Mouse (Mus musculus) hindlimb bud, embryonic 11.5 days (tissue): ENCODE data around the gene Nek6.

Experiments used
- DNase-seq: peaks from one replicate; pipeline ENCODE4 v3.0.0-alpha.2; 2012; ENCODE audit warnings: low read depth, low spot score; ENCODE audit errors: extremely low spot score

Gene Nek6

DNA sequence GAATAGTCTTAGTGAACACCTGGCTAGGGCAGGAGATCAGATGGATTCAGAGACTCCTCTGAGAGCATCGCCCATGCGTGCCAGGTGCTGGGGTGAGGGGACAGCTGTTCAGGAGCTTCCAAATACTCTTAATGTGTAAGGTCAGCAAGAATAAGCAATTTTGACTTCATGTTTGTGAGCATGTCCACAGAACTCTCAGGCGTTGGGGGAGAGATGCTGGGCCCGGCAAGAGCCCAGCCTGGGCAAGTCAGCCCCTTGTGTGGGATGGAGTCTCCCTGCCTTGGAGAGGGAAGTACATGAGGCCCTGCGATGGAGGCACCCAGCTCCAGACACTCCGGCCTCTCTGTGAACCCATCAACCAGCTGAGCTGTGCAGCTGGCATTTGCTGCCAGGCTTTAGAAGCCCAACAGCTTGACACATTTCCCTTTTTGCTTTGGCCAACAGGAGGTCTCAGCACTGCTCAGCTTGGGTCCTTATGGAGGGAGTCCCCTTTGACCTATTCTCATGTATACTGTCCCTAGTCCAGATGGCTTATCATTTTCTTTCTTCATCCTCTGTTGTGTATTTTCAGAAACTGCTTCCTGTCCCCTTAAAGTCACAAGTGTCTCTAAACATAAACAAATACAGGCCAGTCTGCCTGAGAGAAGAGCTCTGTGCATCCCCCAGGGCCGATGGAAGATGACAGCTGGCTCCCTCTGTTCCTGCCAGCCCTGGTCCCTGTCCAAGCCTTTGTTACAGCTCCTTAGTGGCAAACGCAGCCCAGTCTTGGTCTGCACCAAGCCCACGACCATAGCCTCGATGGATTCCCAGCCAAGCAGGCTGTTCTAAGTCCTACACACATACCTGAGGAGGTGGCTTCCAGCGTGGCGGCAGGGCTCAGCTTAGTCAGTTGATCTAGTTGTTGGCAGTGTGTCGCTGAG is 67.4 kb downstream of the Nek6 start:
- DNase-seq, result no peak

DNA sequence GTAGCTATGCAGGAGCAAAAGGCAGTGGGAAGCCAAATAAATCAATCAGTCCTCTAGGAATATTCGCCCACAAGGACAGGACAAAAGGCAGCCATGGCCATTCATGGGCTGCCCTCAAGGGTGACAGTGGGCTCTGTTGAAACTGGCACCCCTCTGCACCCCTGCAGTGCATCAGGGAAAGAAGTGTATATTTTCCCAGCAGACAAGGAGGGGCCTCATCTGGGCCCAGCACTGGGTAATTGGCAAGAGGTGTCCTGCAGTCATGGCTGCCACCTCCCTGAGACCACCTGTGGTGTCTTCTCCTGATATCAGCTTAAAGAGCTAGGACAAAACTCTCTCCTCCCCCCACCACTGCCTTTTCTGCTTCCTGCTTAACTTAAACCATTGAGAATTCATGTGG is 68.1 kb downstream of the Nek6 start:
- DNase-seq, result no peak

DNA sequence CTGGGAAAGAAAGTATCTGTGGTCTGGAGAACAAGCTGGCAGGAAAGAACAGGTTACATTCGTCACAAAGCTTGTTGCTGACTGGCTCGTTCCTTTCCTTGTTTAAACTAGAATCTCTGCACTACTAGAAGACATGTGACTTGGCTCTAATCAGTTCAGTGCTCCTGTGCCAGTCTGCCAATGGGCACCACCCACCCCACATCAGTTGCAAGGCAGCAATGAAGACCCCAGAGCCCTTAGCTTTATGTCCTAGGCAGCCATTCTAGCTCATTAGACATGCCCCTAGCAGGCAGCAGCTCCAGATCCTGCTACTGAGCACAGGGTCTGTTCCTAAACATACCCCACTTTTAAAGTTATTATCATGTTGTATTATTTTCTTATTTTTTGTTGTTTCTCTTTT is 72.5 kb downstream of the Nek6 start:
- DNase-seq, result no peak

DNA sequence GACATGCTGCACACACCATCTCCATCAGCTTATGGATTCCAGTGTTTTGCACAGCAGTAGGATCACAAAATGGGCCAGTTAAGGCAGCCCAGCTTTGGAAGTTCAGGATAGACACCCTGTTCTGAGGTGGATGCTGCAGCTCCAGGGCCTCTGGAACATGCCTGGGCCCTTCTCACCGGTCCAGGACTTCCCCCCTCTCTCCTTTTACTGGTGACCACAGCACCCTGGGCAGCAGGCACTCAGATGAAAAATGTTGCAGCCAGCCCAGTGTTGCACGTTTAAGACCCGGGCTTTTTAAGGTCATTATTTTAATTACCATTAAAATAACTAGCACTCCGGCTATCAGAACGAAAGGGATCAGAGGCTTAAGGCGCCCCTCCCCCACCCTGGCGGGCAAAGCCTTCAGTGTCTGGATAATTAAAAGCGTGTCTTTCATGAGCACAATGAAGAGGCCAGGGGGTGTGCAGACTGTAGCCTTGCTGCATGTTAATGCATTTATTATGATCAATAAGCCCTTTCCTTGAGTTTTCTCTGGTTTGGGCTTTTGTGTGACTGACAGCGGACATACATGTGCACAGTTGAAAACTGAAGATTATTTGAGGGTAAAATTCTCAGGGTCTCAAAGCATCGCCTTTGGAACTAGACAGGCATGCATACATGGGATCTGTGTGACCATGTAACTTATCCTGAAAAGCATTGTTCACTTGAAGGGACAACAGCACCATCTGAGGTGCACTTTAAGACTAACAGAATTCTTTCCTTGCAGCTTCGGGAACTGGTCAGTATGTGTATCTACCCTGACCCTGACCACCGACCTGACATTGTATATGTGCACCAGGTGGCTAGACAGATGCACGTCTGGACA is 73.3 kb downstream of the Nek6 start:
- no peak for DNase-seq

DNA sequence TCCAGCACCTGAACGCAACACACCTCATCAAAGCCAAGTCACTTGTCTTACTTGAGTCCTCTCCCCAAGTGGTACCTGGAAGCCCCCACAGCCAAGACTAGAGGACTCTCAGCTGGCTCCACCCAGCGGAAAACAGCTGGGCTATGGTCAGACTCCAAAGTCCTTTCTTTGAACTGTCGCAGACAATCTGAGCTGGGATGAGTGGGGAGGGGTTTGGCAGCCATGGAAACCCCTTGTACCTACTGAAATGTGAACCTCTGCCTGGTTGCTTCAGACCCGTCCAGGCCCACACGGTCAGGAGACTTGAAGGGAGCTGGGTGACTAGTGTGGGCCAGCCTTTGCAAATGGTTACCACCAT is 73.9 kb downstream of the Nek6 start:
- DNase-seq, result no peak

DNA sequence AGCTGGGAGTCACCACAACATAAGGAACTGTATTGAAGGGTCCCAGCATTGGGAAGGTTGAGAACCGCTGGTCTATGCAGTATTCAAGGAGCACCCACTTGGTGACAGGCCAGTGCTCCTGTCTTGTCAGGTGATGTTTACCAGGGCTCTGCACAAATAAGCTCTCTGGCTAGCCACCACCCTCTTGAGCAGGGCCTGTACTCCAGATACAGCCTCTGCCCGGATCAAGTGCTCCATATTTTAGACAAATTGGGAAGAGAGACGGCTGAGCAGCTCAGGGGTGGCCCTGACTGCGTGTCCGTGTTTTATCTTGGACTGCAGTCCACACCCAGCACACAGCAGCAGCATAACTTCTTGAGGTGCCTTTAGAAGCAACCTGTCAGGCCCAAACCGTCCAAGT is 75.3 kb downstream of the Nek6 start:
- DNase-seq, result no peak

DNA sequence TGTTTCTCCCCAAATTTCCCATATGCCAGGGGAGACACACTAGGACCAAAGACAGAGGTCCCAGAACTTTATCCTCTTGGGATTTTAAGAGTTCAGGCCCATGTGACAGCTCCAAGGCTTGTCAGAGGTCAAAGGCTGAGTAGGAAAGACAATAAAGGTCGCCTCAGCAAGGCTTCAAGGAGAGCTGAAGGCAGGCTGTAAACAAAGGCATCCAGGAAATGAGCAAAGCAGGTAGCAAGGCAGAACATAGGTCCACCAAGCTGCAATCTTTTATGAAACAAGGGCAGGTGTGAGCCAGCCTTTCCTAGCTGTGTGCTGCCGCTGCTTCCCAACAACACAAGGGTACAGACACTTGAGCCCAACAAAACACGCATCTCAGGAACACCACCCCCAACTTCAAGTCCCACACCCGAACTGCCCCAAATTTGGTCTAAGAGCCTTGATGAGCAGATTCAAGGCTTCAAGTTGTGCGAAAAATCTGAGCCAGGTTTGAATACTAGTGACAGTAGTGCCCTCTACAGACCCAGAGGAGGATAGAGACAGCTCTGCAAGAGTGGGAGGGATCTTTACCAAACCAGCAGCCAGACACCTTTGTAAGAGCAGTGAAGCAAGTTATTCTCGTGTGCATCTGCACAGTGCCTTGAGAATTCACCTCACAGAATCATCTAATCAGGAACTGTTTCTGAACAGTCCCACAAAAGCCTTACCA is 80.5 kb downstream of the Nek6 start:
- DNase-seq, result no peak

DNA sequence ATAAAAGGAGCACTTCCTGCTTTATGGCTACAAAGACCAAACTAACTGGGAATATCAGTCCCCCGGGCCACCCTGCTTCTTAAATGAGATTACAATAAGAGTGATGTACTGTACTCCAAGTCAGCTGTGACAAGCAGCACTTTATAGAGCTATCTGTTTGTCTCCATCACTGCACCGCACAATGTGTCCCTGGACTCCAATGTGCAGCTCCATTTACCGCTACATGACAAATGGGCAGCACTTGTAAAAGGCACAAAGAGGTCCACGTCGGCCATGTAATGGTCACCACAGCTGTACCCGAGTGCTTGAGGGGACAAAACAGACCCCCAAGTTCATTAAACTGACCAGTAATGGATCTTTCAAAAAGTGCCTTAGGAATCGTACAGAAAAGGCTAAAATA is 83.4 kb downstream of the Nek6 start:
- DNase-seq, result no peak

DNA sequence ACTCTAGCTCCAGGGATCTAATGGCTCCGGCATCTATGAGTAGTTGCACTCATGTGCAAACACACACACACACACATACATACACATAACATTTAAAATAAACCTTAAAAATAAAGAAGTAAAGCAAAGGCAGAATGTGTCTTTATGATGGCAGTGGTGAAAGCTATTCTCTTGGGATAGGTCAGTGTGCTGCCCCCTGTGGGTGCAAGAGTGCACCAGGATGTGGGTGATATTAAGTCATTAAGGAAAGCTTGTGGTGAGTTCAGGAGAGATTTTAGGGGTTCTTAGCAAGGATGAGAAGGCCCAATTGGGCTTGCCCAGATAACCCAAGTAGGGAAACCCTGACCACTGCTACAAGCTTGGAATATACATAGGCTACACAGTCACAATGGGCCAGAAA is 86.5 kb downstream of the Nek6 start:
- no peak for DNase-seq

DNA sequence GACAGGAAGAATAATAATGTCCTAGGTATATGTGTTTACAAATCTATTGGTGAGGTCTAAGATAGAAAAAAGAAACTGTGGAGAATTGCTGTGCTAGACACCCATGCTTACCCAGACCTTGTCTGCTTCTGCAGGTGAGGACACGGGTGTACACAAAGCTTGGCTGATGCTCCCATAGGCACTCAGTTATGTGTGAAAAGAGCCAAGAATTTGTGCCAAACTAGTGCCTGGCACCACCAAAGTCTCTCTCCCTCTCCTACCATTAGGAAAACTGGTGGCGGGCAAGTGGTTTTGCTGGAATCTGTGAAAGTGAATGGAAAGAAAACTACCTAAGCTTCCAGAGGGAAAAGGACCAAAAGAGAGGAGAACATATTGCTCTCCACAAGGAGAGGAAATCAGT is 87.0 kb downstream of the Nek6 start:
- no peak for DNase-seq

DNA sequence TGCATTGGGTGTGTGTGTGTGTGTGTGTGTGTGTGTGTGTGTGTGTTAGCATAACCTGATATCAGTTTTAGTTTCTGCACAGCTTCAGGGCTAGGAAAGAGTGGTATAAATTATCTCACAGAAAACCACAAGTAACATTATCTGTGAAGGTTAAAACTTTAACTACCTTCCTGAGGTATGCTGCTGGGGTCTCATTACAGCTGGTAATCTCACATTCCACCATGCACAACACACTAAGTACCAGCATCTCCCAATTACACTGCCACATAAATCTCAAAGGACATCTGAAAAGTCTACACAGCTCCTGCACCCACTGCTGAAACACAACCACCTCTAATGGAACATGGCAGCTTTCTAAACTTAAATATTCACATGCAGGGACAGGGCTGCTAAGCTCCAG is 89.4 kb downstream of the Nek6 start:
- no peak for DNase-seq

DNA sequence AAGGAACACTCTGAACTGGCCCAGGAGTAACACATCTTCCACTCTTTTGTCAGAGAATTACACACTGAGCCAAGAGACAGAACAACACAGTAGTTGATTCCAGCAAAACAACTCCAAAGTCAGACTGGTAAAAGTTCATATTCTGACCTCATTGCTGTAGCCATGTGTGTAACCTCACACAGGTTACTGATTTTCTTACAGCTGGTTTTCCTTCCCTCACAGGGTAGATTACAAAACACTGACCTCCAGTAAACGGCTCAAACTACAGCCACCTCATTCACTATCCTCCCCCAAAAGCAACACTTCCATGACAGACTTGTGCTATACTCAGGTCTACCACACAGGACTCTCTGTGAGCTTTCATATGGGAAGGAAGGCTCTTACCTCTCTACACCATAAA is 96.3 kb downstream of the Nek6 start:
- no peak for DNase-seq

DNA sequence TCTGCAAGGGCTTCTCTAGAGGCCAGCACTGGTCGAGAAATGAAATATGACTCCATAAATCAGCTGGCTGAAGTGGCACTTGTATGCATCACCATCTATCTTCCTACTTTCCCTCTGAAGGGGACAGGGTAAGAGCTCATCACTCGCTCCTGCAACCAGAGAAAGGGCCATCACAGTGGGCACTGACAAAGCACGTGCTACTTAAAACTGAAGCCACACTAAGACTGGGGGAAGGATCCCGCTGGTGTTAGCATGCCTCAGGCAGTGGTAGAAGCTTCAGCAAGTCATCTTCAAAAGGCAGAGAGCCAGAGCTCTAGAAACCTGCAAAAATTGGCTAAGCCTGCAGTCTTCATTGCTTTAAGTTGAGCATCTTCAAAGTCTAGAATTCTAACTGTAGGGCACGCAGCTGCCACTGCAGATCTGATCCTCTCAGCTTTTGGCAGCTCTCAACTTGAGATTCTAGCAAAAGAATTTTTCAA is 97.4 kb downstream of the Nek6 start:
- no peak for DNase-seq

DNA sequence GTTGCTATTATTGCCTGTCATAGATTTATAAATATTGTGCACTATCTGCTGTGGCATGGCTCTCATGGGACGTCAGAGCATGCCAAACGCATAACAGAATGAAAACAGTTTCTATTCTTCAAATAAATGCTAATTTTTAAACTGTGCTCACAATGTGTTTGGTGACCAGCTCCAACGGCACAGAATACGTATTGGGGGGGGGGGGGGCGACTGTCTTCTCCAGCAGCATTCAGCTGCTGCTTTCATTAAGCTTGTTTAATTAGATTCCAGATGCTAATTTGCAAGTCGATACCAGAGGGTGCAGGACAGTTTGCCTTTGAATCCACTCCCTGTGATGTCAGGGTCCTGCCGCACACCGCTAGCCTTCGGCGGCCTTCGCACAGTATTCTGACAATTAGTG is 97.9 kb downstream of the Nek6 start:
- DNase-seq, result no peak

DNA sequence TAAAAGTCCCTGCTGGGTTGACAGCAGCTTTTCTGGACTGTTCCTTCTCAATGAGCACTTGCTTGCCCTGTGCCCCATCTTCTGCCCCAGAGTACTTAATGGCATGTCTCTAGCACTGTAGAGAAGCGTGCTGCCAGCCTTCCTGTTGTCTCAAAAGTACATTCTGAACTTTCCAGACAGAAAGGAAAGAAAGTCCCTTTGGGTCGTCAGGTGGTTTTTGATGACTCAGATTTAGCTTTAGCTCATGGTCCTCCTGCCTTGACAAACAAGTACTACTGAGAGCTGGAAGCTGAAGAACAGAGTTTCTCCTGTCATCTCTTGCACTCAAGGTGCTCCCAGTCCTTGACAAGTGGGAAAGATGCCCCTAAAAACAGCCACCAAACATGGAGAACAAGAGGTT is 98.7 kb downstream of the Nek6 start:
- DNase-seq, result no peak

DNA sequence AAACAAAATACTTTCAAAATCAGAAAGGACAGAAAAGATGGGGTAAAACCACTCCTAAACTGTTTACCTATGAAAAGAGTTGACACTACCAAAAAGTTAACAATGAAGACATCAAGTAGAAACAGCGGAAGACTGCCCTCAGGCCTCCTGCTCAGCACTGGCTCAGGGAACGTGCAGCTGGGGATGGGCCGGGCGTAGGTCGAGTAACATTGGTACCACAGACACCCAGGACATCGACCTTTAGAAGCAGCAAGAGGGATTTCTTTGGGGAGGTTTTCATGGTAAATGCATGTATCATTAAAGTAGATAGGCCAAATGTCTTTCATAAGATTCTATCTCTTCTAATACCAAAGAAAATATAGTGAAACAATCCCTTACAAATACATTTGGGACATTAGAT is 101.2 kb downstream of the Nek6 start:
- DNase-seq, result no peak

DNA sequence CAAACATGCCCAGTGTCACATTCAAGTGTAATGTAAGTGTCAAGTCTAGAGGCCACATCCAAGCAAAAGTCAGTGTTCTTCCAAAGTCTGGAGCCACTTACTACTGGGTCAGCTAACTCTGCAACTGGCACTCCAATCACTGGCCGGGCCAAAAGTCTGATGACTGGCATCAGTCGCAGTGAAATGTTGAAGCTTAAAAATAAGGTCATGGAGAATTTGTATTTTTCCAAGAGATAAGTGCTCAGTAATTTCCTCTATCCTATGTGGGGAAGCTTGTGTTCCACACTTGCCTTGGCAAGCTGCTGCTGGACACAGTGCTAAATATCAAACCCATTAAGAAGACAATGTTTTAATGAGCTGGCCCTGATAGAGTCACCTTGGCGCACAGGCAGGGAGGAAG is 102.1 kb downstream of the Nek6 start:
- DNase-seq, result no peak

DNA sequence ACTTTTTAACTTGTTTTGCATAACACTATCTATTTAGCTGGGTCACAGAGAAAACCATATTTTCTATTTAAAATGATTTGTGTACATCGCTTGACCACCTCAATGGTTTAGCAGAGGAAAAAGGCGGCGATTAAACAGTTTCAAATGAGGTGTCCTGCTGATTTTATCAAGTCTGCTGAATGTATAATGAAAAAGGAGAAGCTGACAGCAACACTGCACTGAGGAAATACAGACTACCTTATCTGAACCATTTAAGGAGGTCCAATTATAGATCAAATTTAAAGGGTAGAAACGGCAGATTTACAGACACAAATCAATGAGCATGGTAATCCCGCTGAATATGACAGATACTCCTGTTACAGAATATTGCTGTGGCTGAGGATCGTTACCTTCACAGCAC is 103.0 kb downstream of the Nek6 start:
- no peak for DNase-seq

DNA sequence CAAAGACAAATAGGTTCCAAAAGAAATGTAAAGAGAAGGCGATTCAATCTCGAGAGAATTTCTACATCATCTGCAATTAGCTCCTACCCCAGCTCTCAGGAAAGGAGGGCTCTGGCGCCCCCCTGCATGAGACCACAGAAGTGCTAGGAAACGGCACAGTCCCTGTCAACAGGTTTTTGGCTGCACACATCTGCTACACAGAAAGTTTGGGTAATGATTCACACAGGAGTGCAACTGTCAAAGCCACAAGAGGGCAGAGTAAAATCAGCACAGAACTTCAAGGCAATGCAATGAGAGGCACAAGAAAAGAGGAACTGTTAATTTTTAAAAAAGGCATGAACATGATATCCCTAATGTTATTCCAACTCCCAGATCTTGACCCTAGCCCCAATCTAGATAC is 104.6 kb downstream of the Nek6 start:
- DNase-seq, result no peak

DNA sequence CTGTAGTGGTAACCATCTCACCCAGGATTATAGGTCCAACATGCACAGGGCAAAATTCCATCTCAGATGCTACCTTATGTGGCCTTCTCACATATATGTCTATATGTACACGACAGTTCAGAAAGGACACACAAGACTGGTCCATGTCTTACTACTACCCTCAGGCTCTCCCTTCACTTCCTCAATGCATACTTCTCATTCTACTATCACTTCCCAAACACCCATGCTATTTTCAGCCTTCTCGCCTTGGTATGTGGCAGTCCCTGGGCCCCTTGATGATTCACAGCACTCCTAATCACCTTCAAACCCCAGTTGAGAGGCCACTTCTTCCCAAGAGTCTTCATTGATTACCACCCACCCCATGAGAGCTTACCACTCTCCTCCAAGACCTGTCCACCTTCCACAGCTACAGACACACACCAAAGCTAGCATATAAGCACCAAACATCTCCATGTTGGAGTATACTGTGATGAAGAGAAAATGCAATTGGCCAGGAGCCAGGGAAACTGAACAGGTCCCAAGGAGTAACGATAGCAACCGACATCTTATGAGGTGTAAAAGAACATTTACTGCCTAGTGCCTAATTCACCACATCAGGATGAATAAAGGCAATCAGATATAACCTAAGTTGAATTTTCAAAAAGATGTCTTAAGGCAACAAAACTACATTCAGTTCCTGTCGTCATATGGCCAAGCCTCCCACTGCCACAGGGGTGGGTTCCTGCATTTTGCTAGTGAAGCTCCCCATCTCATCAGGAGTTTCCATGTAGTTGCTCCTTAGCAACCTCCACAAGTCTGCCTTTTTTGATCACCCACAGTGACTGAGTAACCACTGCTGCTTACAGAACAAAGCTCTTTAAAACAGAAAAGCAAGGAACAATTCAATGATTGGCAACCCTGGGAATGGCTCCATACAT is 105.8 kb downstream of the Nek6 start:
- DNase-seq, result no peak
